Mouse (Mus musculus): ENCODE results near the gene Mrpl36.

DNA sequence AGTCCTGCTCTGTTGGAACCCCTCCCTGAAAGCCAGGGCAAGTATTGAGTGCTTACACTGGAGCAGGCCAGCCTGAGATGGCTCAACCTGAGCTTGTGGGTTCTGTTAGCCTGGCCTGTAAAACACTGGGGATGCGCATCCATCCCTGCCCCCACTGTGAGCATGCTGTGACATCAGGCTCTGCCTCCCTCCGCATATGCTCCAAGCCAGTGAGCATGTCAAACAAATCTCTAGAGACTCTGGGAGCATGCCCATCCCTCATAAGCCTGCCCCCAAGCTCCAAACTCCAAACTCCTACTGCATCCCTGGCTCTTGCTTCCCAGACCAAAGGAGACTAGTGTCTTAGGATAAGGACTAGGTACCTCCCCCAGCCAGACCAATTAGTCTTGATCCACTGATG is 46.3 kb downstream of the Mrpl36 start:
- TF ChIP-seq CTCF (IDR thresholded peaks at IDR 0.05; ENCODE audit: control insufficient read depth, insufficient read depth, insufficient replicate concordance, low read depth, low read length) (no peak), POLR2A (IDR thresholded peaks at IDR 0.05; ENCODE audit: control insufficient read depth, low read depth, low read length) (no peak)

Measured in testis, adult 2 months (tissue).